Mouse (Mus musculus) adrenal gland, adult (tissue): Measurements from ENCODE around the gene Cacna1g.

Experiments
- DNase-seq, 2 experiments: peaks; one replicate each; pipeline ENCODE4 v3.0.0; 2022 to 2023; ENCODE audit warnings: low spot score in 1 of 2; ENCODE audit not compliant: inconsistent age in 2 of 2

The Cacna1g gene

GRCm38 (mm10) chr11:94449886-94450285, 24.1 kb downstream of the Cacna1g start:
- no peak for DNase-seq

GRCm38 (mm10) chr11:94449239-94449638, 24.8 kb downstream of the Cacna1g start:
- no peak for DNase-seq

- no peak for DNase-seq
Observed at GRCm38 (mm10) chr11:94447017-94447416, 27.0 kb downstream of the Cacna1g start.

GRCm38 (mm10) chr11:94445300-94445699, 28.7 kb downstream of the Cacna1g start:
- DNase-seq: no peak

GRCm38 (mm10) chr11:94444829-94445228, 29.2 kb downstream of the Cacna1g start:
- DNase-seq: no peak

GRCm38 (mm10) chr11:94441752-94442151, 32.2 kb downstream of the Cacna1g start:
- DNase-seq: no peak

- DNase-seq: no peak
Observed at GRCm38 (mm10) chr11:94441122-94441521, 32.9 kb downstream of the Cacna1g start.

- no peak for DNase-seq
Observed at GRCm38 (mm10) chr11:94440421-94440820, 33.6 kb downstream of the Cacna1g start.

GRCm38 (mm10) chr11:94429011-94429651, 44.9 kb downstream of the Cacna1g start:
- no peak for DNase-seq

GRCm38 (mm10) chr11:94428091-94428835, 45.7 kb downstream of the Cacna1g start:
- DNase-seq: peak; percentile 24 to 46

GRCm38 (mm10) chr11:94425656-94426055, 48.3 kb downstream of the Cacna1g start:
- no peak for DNase-seq

- no peak for DNase-seq
Observed at GRCm38 (mm10) chr11:94425215-94425614, 48.8 kb downstream of the Cacna1g start.

GRCm38 (mm10) chr11:94424380-94424779, 49.6 kb downstream of the Cacna1g start:
- no peak for DNase-seq

GRCm38 (mm10) chr11:94423855-94424254, 50.1 kb downstream of the Cacna1g start:
- no peak for DNase-seq

- no peak for DNase-seq
Observed at GRCm38 (mm10) chr11:94420991-94421390, 53.0 kb downstream of the Cacna1g start.

- peak; percentile 34 to 76 for DNase-seq
Observed at GRCm38 (mm10) chr11:94420325-94420724, 53.7 kb downstream of the Cacna1g start.

GRCm38 (mm10) chr11:94419004-94419727, 54.8 kb downstream of the Cacna1g start:
- DNase-seq: no peak

- no peak for DNase-seq
Observed at GRCm38 (mm10) chr11:94414042-94414441, 60.0 kb downstream of the Cacna1g start.

- DNase-seq: no peak
Observed at GRCm38 (mm10) chr11:94413516-94413915, 60.5 kb downstream of the Cacna1g start.

- no peak for DNase-seq
Observed at GRCm38 (mm10) chr11:94412998-94413469, 61.0 kb downstream of the Cacna1g start.

- DNase-seq: no peak
Observed at GRCm38 (mm10) chr11:94412562-94412961, 61.4 kb downstream of the Cacna1g start.
